ENCODE assay signal across 8 mouse cellular contexts in genomic region chr9:108662660-108663059, GRCm38 (mm10). TPM values are rescaled to one million over a fixed set of nuclear protein-coding genes. Genes with fewer than 3 reads are reported as not detected.
DNase-seq lines count a peak whose midpoint lies in the region; ATAC-seq and TF ChIP-seq lines count a peak whose summit lies in the region.

No protein-coding gene starts in this region.

- H3K4me1 ChIP-seq in ES-E14 (ENCODE audit: control insufficient read depth in 2 of 2, insufficient read depth in 2 of 2, low read length in 2 of 2, poor library complexity in 1 of 2), result peaks cover 2 to 4% of the 10 kb centered on the region in 2 experiments; a peak in 1 of 4 replicates
- peaks cover 8% of the 10 kb centered on the region; the same call in 1 of the 2 replicates for H3K4me1 ChIP-seq in heart, postnatal 0 days (ENCODE audit: control insufficient read depth, insufficient read depth)
- peaks cover 18% of the 10 kb centered on the region for H3K4me1 ChIP-seq in liver, embryonic 15.5 days (replicated peaks)

- no peak for TF ChIP-seq EP300 in heart, postnatal 0 days (IDR thresholded peaks at IDR 0.05; ENCODE audit: low read depth)

- H3K27ac ChIP-seq in ES-E14 (ENCODE audit: insufficient read depth, low read depth, low read length, poor library complexity, severe bottlenecking), result no peak overlapping the region
- peak overlapping the region; percentile 84 for H3K27ac ChIP-seq in heart, postnatal 0 days (ENCODE audit: low read depth)
- H3K27ac ChIP-seq in liver, embryonic 15.5 days (replicated peaks), result 0 out of 2 replicates have a peak overlapping the region, but pooled peaks have one; percentile 0

- ATAC-seq in heart, postnatal 0 days (ENCODE audit: insufficient read depth, low read depth), result no peak
- ATAC-seq in liver, embryonic 15.5 days (ENCODE audit: insufficient read depth), result no peak

- no peaks in the 10 kb centered on the region for H3K36me3 ChIP-seq in ES-E14 (ENCODE audit: control insufficient read depth, insufficient read depth, low read length, poor library complexity, severe bottlenecking)
- H3K36me3 ChIP-seq in heart, postnatal 0 days (replicated peaks; ENCODE audit: control insufficient read depth, insufficient read depth, low read length), result 0 out of 2 replicates have a peak, but pooled peaks cover 5% of the 10 kb centered on the region
- H3K36me3 ChIP-seq in liver, embryonic 15.5 days (replicated peaks), result no peaks in the 10 kb centered on the region

- peak; percentile 89 for DNase-seq in heart, adult 11 months
- DNase-seq in heart, postnatal 36 days, result no peak
- DNase-seq in ES-E14 (ENCODE audit: low read depth, low spot score), result no peak
- DNase-seq in heart, postnatal 0 days (ENCODE audit: low spot score), result no peak
- DNase-seq in spleen, adult 12 weeks (ENCODE audit: low spot score), result no peak
- no peak for DNase-seq in adipocyte (ENCODE audit: low spot score)
- no peak for DNase-seq in left cerebral cortex, adult 9 months (ENCODE audit: low spot score in 2 of 2)

- in situ Hi-C loops in ES-E14 (cut with MboI; ENCODE audit: low sequenced_read_pairs in 2 of 2, unreplicated experiment in 2 of 2), result no loop called here

- H3K9ac ChIP-seq in ES-E14 (ENCODE audit: insufficient read depth, low read depth, low read length, poor library complexity, severe bottlenecking), result peak overlapping the region; percentile 89
- peak overlapping the region; percentile 64 for H3K9ac ChIP-seq in heart, postnatal 0 days (replicated peaks; ENCODE audit: low read depth, low read length)
- peak overlapping the region; percentile 63 for H3K9ac ChIP-seq in liver, embryonic 15.5 days

- H3K4me2 ChIP-seq in heart, postnatal 0 days (ENCODE audit: low read depth, low read length), result peak overlapping the region; percentile 80
- peak overlapping the region; percentile 92 for H3K4me2 ChIP-seq in liver, embryonic 15.5 days

- 21% methylated on average over 6 of the region's 6 CpGs for WGBS in heart, postnatal 0 days
- 32% methylated on average over 6 of the region's 6 CpGs for WGBS in liver, embryonic 15.5 days (ENCODE audit: insufficient replicate concordance)

- no peaks in the 10 kb centered on the region for H3K27me3 ChIP-seq in heart, postnatal 0 days (ENCODE audit: control insufficient read depth, insufficient read depth, low read length)
- no peaks in the 10 kb centered on the region for H3K27me3 ChIP-seq in liver, embryonic 15.5 days

- no peaks in the 10 kb centered on the region for H3K9me3 ChIP-seq in ES-E14 (ENCODE audit: control insufficient read depth, insufficient read depth, low read depth, low read length)
- H3K9me3 ChIP-seq in heart, postnatal 0 days (replicated peaks; ENCODE audit: control insufficient read depth, low read length), result no peaks in the 10 kb centered on the region
- no peaks in the 10 kb centered on the region for H3K9me3 ChIP-seq in liver, embryonic 15.5 days (replicated peaks)

- peak overlapping the region; percentile 93 for H3K4me3 ChIP-seq in ES-E14 (ENCODE audit: insufficient read depth in 1 of 2, low read depth in 1 of 2, low read length in 2 of 2, poor library complexity in 1 of 2, severe bottlenecking in 1 of 2)
- H3K4me3 ChIP-seq in heart, postnatal 0 days (ENCODE audit: low read depth, low read length), result peak overlapping the region; percentile 80
- peak overlapping the region; percentile 71 for H3K4me3 ChIP-seq in liver, embryonic 15.5 days (replicated peaks)

- no peak for TF ChIP-seq CTCF in heart, postnatal 0 days (IDR thresholded peaks at IDR 0.05; ENCODE audit: low read depth)

- intact Hi-C loops in heart, postnatal 36 days (cut with DNase I), result no loop called here

TF ChIP-seq in ES-E14, 5 proteins besides CTCF, POLR2A, EP300 and RAD21:
- TF ChIP-seq MAFK (IDR thresholded peaks at IDR 0.05; ENCODE audit: insufficient read depth, low read depth, low read length) (no peak), ZNF384 (IDR thresholded peaks at IDR 0.05; ENCODE audit: low read depth, low read length) (no peak), HCFC1 (IDR thresholded peaks at IDR 0.05; ENCODE audit: borderline replicate concordance, insufficient read depth, low read length) (no peak), CHD2 (IDR thresholded peaks at IDR 0.05; ENCODE audit: low read depth, low read length) (no peak)

RNA-seq across cellular contexts. Expression of gene Slc25a20, which starts 0.8 kb away (rescaled TPM):
- 100 to 1,000 TPM; 221 to 236 TPM for total RNA-seq in heart, postnatal 36 days (2021)
- total RNA-seq in ES-E14 (2012; rRNA removed), result 42.0 and 59.4 TPM in 2 replicates
- 95.7 and 137 TPM in 2 replicates for total RNA-seq in heart, postnatal 0 days (2014; rRNA removed; ENCODE audit: low replicate concordance)
- 240 and 248 TPM in 2 replicates for polyA plus RNA-seq in heart, postnatal 0 days (2015; fragmentation: Nextera tagmentation; extraction: Ambion mirVana)
- 25.4 and 26.8 TPM in 2 replicates for polyA plus RNA-seq in liver, embryonic 15.5 days (2015; fragmentation: Nextera tagmentation; extraction: Ambion mirVana)

RNA-seq across cellular contexts. Expression of gene Arih2, which starts 13.5 kb away (rescaled TPM):
- total RNA-seq in heart, postnatal 36 days (2021), result 10 to 100 TPM; 47.8 to 54.4 TPM
- 98.7 and 128 TPM in 2 replicates for total RNA-seq in ES-E14 (2012; rRNA removed)
- total RNA-seq in heart, postnatal 0 days (2014; rRNA removed; ENCODE audit: low replicate concordance), result 59.5 and 76.4 TPM in 2 replicates
- 33.8 and 38.2 TPM in 2 replicates for polyA plus RNA-seq in heart, postnatal 0 days (2015; fragmentation: Nextera tagmentation; extraction: Ambion mirVana)
- polyA plus RNA-seq in liver, embryonic 15.5 days (2015; fragmentation: Nextera tagmentation; extraction: Ambion mirVana), result 29.7 and 32.3 TPM in 2 replicates

RNA-seq across cellular contexts. Expression of gene Prkar2a, which starts 26.5 kb away (rescaled TPM):
- total RNA-seq in heart, postnatal 36 days (2021), result 10 to 100 TPM; 86.0 to 88.1 TPM
- 12.0 and 18.2 TPM in 2 replicates for total RNA-seq in ES-E14 (2012; rRNA removed)
- 48.2 and 52.8 TPM in 2 replicates for total RNA-seq in heart, postnatal 0 days (2014; rRNA removed; ENCODE audit: low replicate concordance)
- polyA plus RNA-seq in heart, postnatal 0 days (2015; fragmentation: Nextera tagmentation; extraction: Ambion mirVana), result 17.8 and 20.7 TPM in 2 replicates
- polyA plus RNA-seq in liver, embryonic 15.5 days (2015; fragmentation: Nextera tagmentation; extraction: Ambion mirVana), result 9.5 and 10.3 TPM in 2 replicates
